Mouse (Mus musculus): ENCODE data around the gene Gramd2.

The Gramd2 gene

DNA sequence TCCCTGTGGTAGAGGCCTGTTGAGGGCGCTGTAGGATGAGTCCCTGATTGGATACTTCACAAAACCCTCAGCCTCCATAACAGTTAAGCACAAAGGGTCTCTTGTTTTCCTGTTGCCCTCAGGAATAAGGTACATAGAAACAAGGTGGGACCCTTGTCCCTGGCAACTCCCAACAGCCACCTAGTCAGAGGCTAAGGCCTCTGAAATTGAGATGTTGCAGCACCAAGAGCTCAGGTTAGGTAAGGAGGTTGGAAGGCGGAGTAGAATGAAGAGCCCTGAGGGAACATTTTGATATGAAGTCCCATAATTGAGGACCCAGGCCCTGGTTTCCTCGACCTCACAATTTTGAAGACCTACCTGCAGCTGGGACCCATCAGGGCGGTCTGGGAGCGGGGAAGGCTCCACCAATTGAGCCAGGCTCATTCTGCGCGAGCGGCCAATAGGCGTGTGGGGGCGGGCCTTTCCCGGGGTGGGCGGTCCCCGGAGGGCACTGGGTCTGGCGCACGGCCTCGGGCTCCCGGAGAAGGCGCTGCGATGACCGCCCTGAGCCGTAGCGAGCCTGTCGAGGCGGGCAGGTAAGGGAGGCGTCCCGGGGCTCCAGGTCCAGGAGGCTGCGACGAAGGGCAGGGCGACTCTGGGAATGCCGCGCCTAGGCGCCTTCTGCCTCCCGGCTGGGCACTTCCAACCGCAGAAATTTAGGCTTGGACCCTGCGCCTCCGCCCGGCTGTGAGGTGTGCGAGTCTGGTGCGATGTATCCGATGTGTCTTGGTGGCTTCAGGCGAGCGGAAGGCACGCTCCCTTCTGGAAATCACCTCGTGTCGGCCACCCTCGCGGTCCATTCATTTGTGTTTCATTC lies at the start of gene Gramd2:
TSS of gene Gramd2 (plus strand) at position 467 of the 856 bp plus-strand sequence.
- peak; percentile 98 for DNase-seq

DNA sequence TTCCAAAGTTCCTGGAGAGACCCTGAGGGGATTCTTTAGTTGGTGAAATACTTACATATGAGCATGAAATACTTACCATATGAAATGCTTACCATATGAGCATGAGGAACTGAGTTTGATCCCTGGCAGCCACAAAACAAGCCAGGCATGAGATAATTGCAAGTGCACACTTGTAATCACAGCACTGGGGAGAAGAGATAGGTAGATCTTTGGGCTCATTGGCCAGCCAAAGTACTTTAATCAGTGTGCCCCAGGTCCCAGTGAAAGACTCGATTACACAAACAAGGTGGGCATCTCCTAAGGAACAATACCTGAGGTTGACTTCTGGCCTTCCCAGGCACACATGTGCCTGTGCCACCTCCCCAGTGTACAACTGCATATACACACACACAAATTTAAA lies 41.6 kb upstream of the Gramd2 start:
- peak; percentile 54 for DNase-seq

DNA sequence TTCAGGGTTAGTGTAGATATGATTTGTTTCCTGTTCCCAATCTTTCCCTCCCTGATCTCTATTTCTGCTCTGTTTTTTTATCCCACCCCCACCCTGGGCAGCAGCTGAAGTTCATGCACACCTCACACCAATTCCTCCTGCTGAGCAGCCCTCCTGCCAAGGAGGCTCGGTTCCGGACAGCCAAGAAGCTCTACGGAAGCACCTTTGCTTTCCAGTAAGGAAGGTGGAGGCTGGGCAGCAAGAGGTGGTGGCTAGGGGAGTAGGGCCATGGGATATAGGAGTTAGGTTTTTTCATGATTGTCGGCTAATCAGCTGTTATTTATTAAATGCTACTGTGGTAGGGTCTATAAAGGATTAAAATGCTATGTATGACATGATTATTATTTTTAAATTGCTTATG lies 40.0 kb upstream of the Gramd2 start:
- DNase-seq: peak; percentile 55

DNA sequence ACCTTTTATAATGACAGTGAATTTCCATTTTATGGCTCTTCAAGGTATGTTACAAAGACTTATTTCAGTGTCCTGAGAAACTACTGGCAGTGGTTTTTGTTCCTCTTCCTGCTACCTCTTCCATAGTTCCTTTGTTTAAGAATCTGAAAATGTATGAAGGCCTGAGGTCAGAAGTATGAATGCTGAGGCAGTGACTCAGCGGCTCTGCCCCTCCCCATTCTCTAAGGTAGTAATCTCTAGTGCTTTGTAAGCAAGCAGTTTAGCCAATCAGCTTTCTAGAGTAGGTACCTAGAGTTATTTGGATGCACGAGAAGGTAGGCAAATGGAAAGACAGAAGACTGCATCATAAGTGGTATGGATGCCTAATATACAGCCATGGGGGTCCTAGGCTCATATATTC lies 38.6 kb upstream of the Gramd2 start:
- DNase-seq: peak; percentile 36

DNA sequence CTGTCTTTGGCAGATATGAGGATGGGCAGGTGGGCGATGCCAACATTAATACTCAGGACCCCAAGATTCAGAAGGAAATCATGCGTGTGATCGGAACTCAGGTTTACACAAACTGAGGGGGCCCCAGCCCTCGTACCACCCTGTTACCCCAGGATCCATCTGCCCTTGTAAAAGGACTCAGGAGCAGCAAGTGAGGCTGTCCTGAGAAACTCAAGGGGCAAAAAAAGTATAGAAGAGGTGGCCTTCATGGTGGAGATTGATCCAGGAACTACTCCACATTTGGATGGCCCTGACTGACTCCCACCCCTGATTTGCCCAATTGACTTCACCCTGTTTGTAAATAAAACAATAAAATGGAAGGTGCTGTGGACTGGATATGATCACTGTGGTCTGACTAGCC lies 30.0 kb upstream of the Gramd2 start:
- DNase-seq: peak; percentile 70

DNA sequence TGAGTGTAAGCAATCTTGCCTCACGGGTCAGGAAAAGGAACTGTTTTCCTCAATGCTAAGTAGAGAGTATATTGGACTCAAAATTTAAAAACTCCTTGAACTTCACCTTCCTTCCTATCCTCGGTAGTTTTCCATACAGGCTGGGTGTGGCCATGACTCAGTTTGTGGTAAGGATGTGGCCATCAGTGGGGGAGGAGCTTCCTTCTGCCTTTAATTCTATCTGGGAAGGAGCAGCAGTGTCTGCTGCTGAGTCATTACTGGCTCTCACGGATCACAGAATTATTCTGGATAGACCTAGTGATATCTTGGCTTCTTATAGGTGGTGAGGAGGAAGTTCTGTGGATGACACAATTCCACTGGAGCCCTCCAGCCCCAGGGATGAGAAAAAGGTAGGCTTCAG lies 26.6 kb upstream of the Gramd2 start:
- peak; percentile 93 for DNase-seq

DNA sequence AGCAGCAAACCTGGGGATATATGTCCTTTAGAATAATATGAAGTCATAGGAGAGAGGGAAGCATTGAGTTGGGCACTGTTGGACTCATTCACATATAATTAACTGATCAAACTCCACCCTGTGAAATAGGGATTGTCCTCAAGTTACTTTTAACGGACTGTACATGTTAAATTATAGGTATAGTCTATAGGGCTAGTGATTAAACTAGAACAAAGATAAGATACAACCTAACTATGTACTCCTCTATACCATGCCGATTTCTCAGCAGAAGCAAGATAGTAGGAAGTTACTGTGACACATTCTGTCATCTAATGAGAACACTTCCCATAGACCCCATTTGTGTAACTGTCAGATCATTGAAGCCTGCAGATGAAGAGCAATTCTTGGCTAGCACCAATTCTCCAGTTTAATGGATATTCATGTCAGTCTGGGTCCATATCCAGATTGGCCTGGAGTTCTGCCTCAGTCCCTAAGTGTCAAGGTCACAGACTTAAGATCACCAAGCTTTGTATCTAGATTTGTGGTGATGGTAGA lies 25.4 kb upstream of the Gramd2 start:
- no peak for DNase-seq

DNA sequence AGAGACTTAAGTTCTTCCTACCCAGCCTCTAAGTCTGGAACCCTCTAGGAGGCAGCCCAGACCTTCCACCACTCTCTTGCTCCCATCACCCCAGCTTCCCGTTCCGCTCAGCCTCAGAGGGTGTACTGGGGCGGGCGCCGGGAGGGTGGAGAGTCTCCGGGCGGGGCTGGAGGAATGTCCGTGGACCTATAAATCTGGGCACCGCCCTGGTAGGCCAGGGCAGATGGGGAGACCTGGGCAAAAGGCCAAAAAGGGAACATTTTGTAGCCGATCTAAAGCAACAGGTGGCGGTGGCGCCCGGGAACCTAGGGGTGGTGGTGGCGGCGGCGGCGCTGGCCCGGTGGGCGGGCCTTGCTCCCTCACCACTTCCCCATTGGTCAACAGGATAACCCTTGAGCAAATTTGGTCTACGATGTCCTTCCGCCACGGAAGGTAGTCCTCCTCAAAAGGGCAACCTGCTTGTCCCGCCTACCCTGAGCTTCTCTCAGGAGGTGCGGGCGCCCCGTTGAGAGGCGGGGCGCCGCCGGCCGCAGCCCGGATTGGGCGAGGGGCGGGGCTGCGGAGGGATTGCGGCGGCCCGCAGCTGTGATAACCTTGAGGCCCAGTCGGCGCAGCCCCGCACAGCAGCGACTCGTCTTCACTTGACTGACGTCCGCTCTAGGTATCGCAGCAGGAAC lies 23.8 kb upstream of the Gramd2 start, which contains the start of gene Pkm:
TSS of gene Pkm (plus strand) at position 411 of the 677 bp plus-strand sequence.
- peak; percentile 100 for DNase-seq

DNA sequence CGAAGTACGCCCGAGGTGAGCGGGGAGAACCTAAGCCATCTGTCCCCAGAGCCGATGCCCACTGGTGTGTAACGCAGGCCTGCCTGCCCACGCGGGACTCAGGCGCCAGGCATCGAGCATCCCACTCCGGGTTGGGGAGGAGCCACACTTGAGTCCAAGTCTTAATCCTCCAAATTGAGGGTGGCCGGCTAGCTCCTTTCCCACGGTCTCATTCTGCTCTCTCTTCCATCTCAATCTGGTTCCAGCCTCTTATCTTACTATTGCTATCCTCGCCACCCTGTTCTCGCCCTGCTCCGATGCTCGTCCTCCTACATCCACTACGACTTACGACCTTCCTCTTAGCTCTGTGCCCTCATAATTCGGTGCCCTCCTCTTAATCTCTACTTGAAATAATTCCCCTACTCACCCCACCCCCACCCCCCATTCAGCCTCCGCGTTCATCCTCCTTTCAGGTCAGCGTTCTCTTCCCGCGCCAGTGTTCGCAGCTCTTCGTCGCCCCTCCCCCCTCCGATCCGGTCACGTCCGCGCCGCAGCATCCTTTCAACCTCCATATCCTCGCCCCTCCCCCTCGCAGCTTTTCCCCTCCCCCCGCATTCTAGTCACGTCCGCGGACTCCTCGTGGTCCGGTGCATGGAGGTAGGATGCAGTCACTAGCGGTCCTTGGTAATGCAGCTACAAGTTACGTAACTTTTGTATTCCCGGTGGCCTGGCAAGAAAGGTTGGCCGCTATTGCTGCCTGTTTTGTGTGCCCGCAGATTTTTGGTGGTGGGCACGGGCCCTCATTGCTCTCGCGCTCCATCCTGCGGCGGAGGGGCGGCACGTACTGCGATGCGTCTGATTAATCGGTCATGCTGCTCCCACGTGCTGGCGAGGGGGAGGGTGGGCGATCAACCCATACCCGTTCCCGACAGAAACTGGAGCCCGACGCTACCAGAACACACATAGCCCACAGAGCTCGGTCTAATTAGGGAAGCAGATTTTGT lies 23.0 kb upstream of the Gramd2 start:
- DNase-seq: peak; percentile 97

DNA sequence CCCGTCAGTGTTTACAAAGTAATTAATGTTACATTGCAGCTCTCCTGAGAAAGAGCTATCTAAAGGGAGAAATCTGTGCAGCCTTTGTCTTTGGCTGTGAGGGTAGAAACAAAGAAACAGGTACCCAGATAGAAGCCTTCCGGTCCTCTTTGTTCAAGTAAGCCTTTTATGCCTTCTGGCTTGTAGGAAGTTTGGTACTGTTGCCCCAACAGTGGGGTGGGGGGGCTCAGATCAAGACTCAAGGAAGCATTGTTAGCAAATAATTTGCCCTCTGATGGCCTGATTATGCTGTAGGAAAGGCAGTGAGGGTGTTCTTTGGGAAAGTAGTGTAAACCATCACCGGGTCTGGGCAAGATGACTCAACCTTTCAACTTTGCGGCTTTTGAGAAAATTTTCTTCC lies 21.8 kb upstream of the Gramd2 start:
- DNase-seq: peak; percentile 82

DNA sequence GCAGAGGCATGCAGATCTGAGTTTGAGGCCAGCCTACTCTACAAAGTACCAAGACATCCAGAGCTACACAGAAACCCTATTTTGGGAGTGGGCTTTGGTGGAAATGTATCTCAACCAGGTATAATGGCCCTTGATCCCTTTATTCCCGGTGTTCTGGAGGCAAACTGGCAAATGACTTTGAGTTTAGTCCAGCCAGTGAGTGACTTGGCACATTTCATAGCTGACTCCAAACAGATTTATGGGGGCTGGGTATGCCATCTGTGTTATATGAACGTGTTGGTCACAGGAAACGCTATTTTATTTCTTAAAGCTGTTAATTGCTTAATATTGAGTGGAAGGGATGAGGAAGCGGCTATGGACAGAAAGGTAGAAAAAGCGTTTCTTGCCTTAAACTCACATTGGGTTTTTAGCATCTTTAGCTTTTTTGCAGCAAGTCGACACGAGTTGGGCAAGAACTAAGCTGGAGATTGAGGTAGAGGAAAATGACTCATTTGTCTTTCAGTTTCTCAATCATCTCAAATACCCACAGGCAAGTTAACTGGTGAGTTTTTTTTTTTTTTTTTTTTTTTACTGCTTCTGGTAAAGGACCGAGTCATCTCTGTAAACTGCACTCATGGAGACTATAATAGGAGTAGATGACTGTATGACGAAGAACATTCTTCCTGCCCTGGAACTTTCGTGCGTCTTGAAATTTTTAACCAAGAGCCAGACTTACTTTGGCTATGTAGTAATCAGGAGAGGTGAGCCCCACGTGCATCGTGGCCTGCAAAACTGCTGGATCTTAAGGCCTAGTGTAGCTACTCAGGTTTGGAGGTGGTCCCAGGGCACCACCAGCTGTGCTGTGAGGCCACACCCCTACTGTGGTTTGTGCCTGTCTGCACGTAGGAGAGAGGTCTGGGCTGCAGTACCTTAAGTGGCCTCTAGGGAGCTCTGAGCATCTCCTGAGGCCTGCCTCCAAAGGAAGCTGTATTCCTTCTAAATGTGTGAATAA lies 20.6 kb upstream of the Gramd2 start:
- peak; percentile 98 for DNase-seq

DNA sequence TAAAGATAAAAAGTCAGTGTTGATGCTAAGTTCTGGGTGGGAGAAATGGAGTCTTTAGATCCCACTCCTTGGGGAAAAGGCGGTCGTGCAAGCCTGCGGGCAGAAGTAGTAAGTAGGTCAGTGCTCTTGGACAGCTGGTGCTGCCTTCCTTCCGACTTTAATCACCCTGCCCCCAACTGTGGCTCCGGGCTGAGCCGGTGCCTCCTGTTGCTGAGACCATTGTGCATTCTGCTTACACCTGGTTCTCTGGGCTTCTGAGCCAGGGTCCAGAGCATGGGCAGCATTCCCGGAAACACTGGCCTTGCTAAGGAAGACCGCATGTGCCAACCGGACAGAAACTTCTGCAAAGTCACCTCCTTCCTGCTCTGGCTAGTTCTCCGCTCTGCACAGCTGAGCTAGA lies 19.5 kb upstream of the Gramd2 start:
- DNase-seq: peak; percentile 97

DNA sequence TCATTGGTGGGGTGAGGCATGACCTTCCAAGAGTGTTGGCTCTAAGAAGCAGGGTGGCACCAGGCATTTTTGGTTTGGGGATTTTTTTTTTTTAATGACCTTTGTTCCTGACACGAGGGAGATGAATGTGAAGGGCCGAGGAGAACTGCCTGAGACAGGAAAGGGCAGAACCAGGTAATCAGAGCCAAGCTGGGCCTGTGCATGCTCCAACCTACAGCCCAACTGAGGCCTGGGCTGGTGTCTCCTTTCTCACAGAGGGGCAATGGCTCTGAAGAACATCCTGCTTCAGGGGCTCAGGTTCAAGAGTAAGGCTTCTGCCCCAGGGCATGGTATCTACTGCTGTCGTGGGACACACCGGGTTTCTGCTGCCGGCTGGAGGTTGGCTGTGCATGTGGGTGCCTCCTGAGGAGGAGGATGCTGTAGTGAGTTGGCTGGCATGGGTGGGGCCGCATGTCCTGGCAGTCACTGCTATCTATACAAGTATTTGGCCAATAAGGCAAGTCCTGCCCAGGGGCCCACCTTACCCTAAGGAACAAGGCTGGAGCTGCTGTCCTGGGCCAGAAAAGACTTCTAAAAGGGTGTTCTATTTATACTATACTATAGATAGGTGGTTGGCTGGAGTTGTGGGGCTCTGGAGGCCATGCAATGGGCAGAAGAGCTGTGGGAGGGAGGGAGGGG lies 18.5 kb upstream of the Gramd2 start:
- DNase-seq: peak; percentile 94

DNA sequence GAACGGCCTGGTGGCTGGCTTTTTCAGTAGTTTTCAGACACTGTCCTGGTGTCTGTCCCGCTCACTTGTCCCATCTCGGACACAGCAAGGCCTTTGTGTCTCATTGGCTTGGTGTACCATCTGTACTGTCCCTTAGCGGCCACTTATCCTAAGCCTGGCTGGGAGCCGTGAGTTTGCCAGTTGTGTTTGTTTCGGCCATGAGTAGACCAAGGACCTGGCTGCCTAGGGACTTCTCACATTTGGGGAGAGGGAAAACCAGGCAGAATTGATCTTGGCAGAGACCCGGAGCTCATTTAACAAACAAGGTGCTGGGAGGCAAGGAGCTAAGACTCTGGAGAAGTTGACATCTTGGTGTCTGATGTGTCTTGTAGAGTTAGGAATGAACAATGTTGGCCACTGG lies 16.7 kb upstream of the Gramd2 start:
- peak; percentile 86 for DNase-seq

DNA sequence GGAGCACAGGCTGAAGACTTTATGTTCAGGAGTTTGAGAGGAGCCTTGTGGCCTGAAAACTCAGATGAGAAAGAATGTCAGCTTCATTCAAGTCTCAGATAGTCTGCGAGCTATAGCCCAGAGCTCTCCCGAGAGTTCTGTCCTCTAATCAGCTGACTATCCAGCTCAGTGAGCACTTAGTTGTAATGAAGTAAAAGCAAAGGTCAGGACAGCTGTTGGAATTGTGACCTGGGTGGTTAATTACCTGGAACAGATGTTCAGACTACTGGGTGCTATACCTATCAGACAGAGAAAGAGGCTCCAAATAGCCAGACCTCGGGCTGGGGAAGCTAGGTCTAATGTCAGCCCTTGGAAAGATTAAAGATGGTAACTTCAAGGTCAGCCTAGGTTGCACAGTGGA lies 16.0 kb upstream of the Gramd2 start:
- DNase-seq: no peak

DNA sequence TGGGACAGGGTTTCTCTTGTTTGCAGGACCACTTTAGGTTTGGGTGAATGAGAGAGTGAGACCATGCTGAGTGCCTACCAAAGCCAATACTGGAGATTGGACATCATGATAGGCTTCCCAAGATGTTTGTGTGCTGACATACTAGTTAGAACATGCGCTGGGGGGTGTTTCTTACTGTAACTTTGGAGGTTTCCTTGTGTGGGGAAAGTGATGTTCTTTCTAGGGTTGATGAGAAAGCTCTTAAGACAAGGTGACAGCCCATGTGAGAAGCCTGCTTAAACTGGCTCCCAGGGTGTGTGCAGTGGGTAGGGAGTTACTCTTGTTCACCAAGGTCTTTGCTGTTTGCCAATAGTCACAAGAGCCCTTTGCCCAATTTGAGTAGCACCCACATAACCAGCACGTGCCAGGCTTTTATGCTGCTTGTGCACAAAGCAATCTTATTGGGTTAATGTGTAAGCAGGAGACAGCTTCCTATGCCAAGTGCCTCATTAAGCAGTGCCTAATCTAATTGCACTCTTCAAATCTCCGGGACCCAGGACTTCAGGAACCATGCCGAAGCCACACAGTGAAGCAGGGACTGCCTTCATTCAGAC lies 15.2 kb upstream of the Gramd2 start:
- DNase-seq: peak; percentile 85

DNA sequence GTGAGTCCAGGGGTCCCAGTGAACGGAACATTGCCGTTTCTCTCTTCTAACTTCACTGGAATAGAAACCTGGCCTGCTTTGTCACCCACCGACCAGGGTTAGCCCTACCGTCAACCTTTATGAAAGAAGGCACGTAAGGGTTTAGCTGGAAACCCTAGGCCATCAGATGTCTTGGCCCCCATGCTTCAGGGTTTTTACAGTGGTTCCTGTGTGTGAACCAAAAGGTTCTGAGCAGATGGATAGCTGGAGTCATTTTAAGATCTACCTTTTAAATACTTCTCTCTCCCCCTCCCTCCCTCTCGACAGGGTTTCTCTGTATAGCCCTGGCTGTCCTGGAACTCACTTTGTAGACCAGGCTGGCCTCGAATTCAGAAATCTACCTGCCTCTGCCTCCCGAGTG lies 13.9 kb upstream of the Gramd2 start:
- DNase-seq: peak; percentile 75

DNA sequence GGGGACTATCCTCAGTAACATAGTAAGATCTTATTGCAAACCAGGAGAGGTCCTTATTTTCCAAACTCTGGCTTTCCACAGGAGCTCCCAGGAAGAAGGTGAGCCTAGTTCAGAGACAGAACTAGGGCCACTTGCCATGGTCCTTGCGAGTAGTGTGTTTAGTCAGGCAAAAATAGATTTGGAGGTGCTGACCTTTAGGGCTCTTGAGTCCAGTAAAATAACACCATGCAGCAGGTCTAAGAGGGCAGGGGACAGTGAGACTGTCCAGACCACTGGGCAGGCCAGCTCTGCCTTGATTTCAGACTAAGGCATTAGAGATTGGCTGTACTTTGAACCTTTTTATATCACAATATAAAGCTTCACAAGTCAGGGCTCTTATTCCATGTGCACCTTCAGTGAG lies 13.1 kb upstream of the Gramd2 start:
- peak; percentile 88 for DNase-seq

DNA sequence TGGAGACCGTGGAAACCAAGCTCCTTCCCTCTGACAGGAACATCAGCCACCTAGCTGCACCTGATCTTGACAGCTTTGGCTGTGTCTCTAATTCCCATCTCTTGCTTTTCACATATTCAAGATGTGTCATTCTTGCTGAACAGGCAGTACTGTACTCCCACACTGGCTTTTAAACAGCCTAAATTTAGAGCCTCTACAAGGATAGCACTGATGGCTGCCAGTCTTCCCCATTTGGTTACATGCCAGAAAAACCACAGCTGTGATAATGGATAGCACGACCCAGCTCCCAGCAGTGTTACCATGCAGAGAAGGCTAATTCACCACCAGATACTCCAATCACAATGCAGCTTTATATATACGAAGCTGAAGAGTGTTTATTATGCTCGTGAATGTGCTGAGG lies 12.7 kb upstream of the Gramd2 start:
- peak; percentile 95 for DNase-seq

DNA sequence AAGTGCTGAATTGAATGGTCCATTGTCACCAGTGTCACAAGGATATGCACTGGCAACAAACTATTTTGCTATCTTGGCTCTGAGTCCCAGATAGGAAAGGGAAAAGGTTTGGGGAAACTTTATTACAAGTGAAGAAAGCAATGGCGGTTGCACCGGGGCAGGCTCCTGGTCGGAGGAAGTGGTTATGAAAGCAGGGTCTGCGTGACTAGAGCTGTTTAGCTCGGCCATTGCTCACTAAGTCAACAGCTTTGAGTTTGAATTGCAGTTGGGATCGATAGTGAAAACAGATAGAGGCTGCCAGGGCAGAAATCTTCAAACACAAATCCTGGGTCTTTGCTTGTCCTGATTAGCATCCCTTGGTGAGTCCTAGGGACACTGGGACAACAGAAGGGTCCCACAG lies 12.0 kb upstream of the Gramd2 start:
- no peak for DNase-seq

All from heart, adult 11 months (tissue).